Mouse (Mus musculus) thymus, postnatal 4 days (tissue): ENCODE measurements around the gene Specc1l.
A peak's percentile ranks its signal among the peaks of the same experiment; 100 is the strongest.
"Not testable (repeated sequence)": the region's sequence is repeated elsewhere in the genome, so short reads cannot be mapped to it uniquely, and the experiment has no call there.

ENCODE experiments used
- DNase-seq: peaks from one replicate; pipeline ENCODE4 v3.0.0; 2021

Specc1l gene

GRCm38 (mm10) chr10:75318206-75318605 lies 106.3 kb downstream of the Specc1l start:
- no peak for DNase-seq

- peak; percentile 70 for DNase-seq
Observed at GRCm38 (mm10) chr10:75320321-75320720, 108.4 kb downstream of the Specc1l start.

GRCm38 (mm10) chr10:75322966-75323365 lies 111.1 kb downstream of the Specc1l start:
- DNase-seq, result no peak

DNA sequence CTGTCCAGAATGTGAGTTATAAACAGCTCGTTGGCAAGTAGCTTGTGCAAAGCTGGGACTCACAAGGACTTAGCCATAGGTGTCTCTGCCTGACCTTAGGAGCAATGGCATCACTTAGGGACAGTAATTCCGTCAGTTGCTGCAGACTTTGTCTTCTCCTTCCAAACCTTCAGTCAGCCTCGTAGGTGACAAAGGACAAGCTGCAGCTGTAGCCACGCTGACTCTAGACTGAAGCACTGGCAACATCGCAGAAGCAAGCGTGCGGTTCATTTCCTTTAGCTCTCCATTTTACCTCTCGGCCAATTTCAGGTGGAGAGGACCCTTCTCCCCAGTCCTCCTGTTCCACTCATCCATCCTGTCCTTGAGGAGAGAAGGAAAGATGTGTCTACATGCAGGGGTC lies 112.1 kb downstream of the Specc1l start:
- DNase-seq, result no peak

GRCm38 (mm10) chr10:75324391-75324790 lies 112.5 kb downstream of the Specc1l start:
- DNase-seq, result no peak

- no peak for DNase-seq
Observed at GRCm38 (mm10) chr10:75325821-75326220, 113.9 kb downstream of the Specc1l start.

DNA sequence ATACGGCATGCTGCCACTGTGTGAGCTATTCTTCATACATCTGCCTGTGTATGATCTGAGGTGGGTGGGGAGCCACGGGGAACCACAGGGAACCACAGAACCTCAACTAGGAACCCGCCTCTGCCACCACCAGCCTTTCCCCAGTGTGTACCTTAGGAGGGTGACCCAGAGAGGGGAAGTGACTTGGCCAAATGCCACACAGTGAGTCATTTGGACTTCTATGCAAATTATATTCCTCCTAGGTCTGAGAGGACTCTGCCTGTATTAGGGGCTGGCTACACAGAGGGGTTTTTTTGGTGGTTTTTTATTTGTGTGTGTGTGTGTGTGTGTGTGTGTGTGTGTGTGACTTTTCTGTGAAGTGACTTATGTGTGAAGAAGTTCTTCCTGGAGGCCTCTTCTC lies 114.7 kb downstream of the Specc1l start:
- DNase-seq, result no peak

- DNase-seq, result no peak
Observed at GRCm38 (mm10) chr10:75327081-75327480, 115.2 kb downstream of the Specc1l start.

DNA sequence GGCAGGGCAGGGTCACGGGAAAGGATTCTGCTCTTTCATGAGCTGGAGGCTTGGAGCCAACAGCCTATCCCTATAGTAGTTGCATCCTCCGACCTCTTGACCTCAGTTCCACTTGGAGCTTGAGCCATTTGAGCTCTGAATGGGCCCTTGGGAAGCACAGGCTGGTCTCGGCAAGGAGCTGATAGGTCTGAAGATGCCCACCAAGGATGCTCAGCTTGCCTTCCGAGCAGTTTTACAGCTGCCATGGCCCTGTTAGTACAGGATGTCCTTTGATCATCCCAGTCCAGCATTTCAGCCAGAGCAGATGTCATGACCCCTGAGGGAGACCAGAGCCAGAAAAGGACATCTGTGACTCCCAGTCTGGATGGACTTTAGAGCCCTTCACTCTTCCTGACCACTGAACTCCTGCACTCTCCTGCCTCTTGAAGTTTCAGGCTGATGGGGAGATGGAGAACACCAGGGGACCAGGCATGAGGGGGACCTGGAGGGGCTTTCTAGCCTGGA lies 116.4 kb downstream of the Specc1l start:
- DNase-seq, result no peak

- DNase-seq, result no peak
Observed at GRCm38 (mm10) chr10:75332268-75332667, 120.4 kb downstream of the Specc1l start.

- DNase-seq, result no peak
Observed at GRCm38 (mm10) chr10:75333176-75333776, 121.4 kb downstream of the Specc1l start.

DNA sequence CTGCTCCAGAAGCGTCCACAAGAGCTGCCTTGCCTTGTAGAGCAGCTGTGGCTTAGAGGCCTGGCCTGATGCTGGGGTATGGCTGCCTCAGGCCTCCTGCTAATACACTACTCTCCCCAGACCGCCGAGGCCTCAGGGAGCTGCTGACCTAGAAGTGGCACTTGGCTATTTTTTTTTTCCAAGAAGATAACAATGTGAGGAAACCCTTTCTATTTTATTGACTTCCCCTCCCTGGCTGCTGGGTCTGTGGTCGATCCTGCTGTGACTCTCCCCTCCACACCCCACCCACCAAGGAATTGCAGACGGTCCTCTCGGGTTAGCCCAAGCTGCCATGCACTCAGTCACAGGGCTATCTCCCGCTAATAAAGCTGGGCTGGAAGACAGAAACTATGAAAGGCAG lies 122.3 kb downstream of the Specc1l start:
- DNase-seq, result no peak

- DNase-seq, result no peak
Observed at GRCm38 (mm10) chr10:75335075-75335474, 123.2 kb downstream of the Specc1l start.

- DNase-seq, result no peak
Observed at GRCm38 (mm10) chr10:75337231-75337630, 125.4 kb downstream of the Specc1l start.

- DNase-seq, result no peak
Observed at GRCm38 (mm10) chr10:75338852-75339251, 127.0 kb downstream of the Specc1l start.

- DNase-seq, result no peak
Observed at GRCm38 (mm10) chr10:75339377-75339776, 127.5 kb downstream of the Specc1l start.

DNA sequence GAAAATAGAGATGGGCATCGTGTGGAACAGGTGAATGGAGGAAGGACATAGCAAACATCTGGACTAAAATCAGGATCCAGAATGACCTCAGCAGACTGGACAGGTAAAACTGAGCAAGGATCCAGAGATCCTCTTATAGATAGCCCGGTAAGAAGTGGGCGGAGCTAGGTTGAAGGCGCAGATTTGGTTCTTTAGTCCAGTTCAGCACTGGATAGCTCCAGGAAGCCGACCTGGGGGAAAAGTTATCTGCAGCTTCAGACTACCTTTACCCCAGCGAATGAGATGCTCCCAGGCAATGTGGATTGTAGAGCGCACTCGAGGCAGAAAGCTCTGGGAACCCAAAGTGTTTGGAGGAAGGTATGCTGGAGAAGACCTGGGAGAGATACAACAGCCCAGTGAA lies 130.1 kb downstream of the Specc1l start:
- DNase-seq, result no peak

- DNase-seq, result peak; percentile 34
Observed at GRCm38 (mm10) chr10:75344563-75344962, 132.7 kb downstream of the Specc1l start.

GRCm38 (mm10) chr10:75345265-75345664 lies 133.4 kb downstream of the Specc1l start:
- no peak for DNase-seq

DNA sequence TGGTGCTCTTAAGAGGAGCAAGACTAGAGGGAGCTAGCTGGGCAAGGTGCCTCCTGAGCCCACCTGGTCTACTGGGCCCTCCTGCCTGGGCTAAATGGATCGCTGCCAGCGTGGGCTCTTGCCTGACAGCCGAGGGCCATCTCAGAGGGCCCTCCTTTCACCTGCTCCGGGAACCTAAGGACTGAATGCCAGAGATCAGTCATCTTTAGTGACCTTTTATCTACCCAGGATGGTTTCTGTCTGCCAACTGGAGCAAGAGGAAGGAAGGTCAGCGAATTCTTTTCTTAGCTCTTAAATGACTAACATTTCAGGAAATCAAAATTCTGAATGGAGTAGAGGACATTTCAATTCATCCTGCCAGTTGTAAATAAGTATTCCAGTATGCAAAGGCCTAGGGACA lies 138.7 kb downstream of the Specc1l start:
- DNase-seq, result no peak

DNA sequence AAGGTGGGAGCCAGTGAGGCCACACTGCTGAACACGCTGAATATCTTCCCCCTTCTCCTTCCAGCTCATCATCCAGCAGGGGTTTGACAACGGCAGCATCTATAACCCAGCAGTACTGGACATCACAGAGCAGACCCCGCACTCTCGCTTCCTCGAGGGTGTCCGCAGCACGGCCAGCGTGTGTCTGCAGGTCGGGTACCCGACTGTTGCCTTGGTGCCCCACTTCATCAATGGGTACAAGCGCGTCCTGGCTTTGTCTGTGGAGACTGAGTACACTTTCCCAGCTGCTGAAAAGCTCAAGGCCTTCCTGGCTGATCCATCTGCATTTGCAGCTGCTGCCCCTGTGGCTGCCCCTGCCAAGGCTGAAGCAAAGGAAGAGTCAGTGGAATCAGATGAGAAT lies 140.7 kb downstream of the Specc1l start:
- DNase-seq, result no peak

DNA sequence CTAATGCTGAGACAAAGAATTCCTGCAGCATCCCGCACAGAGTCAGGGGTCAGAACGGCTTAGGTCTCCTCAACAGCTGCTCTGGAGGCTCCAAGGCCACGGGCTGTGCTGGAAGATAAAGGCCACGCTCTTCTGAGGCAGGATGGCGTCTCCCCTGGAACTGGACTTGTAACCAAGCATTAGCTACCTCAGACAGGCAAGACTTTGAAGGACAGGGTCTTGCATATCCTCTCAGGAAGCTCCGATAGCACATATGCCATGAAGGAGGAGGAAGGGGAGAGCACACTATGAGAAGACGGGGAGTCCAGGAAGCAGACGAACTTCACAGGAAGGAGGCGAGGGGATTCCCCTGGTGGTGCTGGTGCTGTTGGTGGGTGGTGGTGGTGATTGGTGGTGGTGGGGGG lies 142.0 kb downstream of the Specc1l start:
- DNase-seq, result not testable (repeated sequence)

- DNase-seq, result no peak
Observed at GRCm38 (mm10) chr10:75355341-75355740, 143.5 kb downstream of the Specc1l start.
